Mouse (Mus musculus) heart, embryonic 12.5 days (tissue): ENCODE results near the gene Plxnb2. TPM values are rescaled to one million over a fixed set of nuclear protein-coding genes. Genes with fewer than 3 reads are reported as not detected.
A peak's percentile ranks its signal among the peaks of the same experiment; 100 is the strongest.

ENCODE experiments used
- ATAC-seq: fragments of 200-750 bp; cut with Nextera tagmentation; 2 replicates; pipeline ENCODE4 v1.8.0; 2017; ENCODE audit warnings: moderate TSS enrichment, moderate library complexity; ENCODE audit not compliant: insufficient number of reproducible peaks, low FRiP score
- H3K27ac ChIP-seq: fragments of 300-500 bp; sonication (generic); 2 replicates; pipeline ENCODE4 v1.5.1; 2016; ENCODE audit warnings: mild to moderate bottlenecking, moderate library complexity; ENCODE audit not compliant: poor library complexity, severe bottlenecking
- H3K27me3 ChIP-seq: fragments of 300-500 bp; sonication (generic); replicated peaks from 2 replicates; pipeline ENCODE4 v1.6.1; 2016; ENCODE audit warnings: mild to moderate bottlenecking, moderate library complexity
- H3K36me3 ChIP-seq: fragments of 300-500 bp; sonication (generic); 2 replicates; pipeline ENCODE4 v1.6.1; 2016; ENCODE audit warnings: mild to moderate bottlenecking, moderate library complexity
- H3K4me1 ChIP-seq: fragments of 300-500 bp; sonication (generic); replicated peaks from 2 replicates; pipeline ENCODE4 v1.6.1; 2016; ENCODE audit warnings: mild to moderate bottlenecking
- H3K4me2 ChIP-seq: fragments of 300-500 bp; sonication (generic); 2 replicates; pipeline ENCODE4 v1.6.1; 2016; ENCODE audit warnings: mild to moderate bottlenecking, moderate library complexity
- H3K4me3 ChIP-seq: fragments of 300-500 bp; sonication (generic); 2 replicates; pipeline ENCODE4 v1.5.1; 2016; ENCODE audit warnings: mild to moderate bottlenecking
- H3K9ac ChIP-seq: fragments of 300-500 bp; sonication (generic); 2 replicates; pipeline ENCODE4 v1.6.1; 2016; ENCODE audit warnings: mild to moderate bottlenecking, moderate library complexity
- H3K9me3 ChIP-seq: fragments of 300-500 bp; sonication (generic); replicated peaks from 2 replicates; pipeline ENCODE4 v1.6.1; 2016; ENCODE audit warnings: mild to moderate bottlenecking, moderate library complexity
- WGBS: fragments of 180-500 bp; shearing (Covaris S2); methylation state at CpG from one replicate; pipeline ENCODE4 v1.1.7; 2016; 5-methylcytosine and 5-hydroxymethylcytosine counted together
- polyA plus RNA-seq: library from polyadenylated mRNA; unstranded; fragments of >200 nt; fragmentation: Nextera tagmentation; extraction: Ambion mirVana; gene quantifications from 2 replicates; pipeline ENCODE4 v1.2.1, GENCODE M21; 2016

Plxnb2 gene
- polyA plus RNA-seq, 1 experiment from 2014 or later = 124 TPM

DNA sequence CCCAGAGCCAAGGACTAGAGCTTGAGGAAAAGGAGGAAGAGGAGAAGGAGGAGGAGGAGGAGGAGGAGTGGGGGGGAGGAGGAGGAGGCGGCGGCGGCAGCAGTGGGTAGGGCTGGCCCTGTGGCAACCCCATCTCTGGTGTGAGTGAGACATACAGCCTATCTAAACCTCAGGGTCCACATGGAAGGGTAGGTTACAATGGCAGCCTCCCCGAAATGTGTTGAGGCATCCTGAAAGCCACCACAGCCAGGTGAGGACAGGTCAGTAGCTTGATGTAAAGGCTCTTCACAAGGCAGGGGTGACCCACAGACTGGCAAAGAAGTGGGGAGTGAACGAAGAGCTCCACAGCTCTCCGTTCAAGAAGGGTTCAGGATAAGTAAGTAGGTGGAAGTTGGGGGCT is 42.1 kb downstream of the Plxnb2 start:
- Histone ChIP-seq H3K27me3 (peaks cover 38% of the 10 kb centered on the region), H3K9ac (no peak overlapping the region), H3K27ac (no peak overlapping the region), H3K4me1 (peaks cover 38% of the 10 kb centered on the region), H3K36me3 (peaks cover 6% of the 10 kb centered on the region; the same call in 1 of the 2 replicates), H3K4me3 (no peak overlapping the region), H3K9me3 (no peaks in the 10 kb centered on the region), H3K4me2 (no peak overlapping the region)
- WGBS = 95% methylated on average over 5 of the region's 6 CpGs
- ATAC-seq = no peak

DNA sequence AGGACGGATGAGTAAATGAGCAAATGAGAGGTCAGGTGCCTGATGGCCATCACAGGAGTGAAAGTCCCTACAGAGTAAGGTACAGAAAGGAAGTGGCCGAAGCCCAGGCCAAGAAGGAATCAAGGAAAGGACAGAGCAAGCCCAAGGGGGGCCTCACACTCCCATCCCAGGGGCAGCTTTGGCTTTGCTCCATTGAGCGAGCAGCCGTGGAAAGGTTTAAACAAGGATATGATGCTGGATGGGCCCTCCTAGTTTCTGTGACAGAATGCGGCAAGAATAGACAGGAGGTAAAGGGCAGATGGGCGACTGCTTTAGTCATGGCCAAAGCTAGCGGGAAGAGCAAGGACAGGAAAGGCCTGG is 42.6 kb downstream of the Plxnb2 start:
- no peak overlapping the region for H3K4me3 ChIP-seq
- no peak overlapping the region for H3K9ac ChIP-seq
- H3K27ac ChIP-seq = no peak overlapping the region
- H3K27me3 ChIP-seq = peaks cover 33% of the 10 kb centered on the region
- H3K9me3 ChIP-seq = no peaks in the 10 kb centered on the region
- H3K36me3 ChIP-seq = peaks cover 10% of the 10 kb centered on the region
- WGBS = 75% methylated on average over 7 of the region's 7 CpGs
- no peak for ATAC-seq
- peak overlapping the region; percentile 56; the same call in 1 of the 2 replicates for H3K4me2 ChIP-seq
- peaks cover 38% of the 10 kb centered on the region for H3K4me1 ChIP-seq

GRCm38 (mm10) chr15:89137378-89138045 is 43.1 kb downstream of the Plxnb2 start:
- Histone ChIP-seq H3K9me3 (no peaks in the 10 kb centered on the region), H3K9ac (peak overlapping the region; percentile 52; the same call in 1 of the 2 replicates), H3K4me3 (peak overlapping the region; percentile 23; the same call in 1 of the 2 replicates), H3K4me1 (peaks cover 38% of the 10 kb centered on the region), H3K36me3 (peaks cover 15% of the 10 kb centered on the region), H3K27ac (peak overlapping the region; percentile 67; the same call in 1 of the 2 replicates), H3K27me3 (peaks cover 28% of the 10 kb centered on the region), H3K4me2 (peak overlapping the region; percentile 56)
- 44% methylated on average over 11 of the region's 11 CpGs for WGBS
- ATAC-seq = no peak

- no peak for ATAC-seq
- Histone ChIP-seq H3K9me3 (no peaks in the 10 kb centered on the region), H3K4me1 (peaks cover 31% of the 10 kb centered on the region), H3K36me3 (peaks cover 21% of the 10 kb centered on the region), H3K9ac (no peak overlapping the region), H3K27ac (no peak overlapping the region), H3K4me2 (peak overlapping the region; percentile 56; the same call in 1 of the 2 replicates), H3K4me3 (no peak overlapping the region), H3K27me3 (peaks cover 19% of the 10 kb centered on the region)
- 83% methylated on average over 5 of the region's 5 CpGs for WGBS
Observed at GRCm38 (mm10) chr15:89136461-89137155, 44.0 kb downstream of the Plxnb2 start.

- H3K27me3 ChIP-seq = no peaks in the 10 kb centered on the region
- ATAC-seq = no peak
- peaks cover 12% of the 10 kb centered on the region for H3K4me1 ChIP-seq
- peaks cover 36% of the 10 kb centered on the region for H3K36me3 ChIP-seq
- no peaks in the 10 kb centered on the region for H3K9me3 ChIP-seq
- WGBS = 75% methylated on average over 3 of the region's 3 CpGs
- H3K9ac ChIP-seq = no peak overlapping the region
- H3K27ac ChIP-seq = no peak overlapping the region
- H3K4me3 ChIP-seq = no peak overlapping the region
- no peak overlapping the region for H3K4me2 ChIP-seq
Observed at GRCm38 (mm10) chr15:89131316-89131715, 49.3 kb downstream of the Plxnb2 start.

DNA sequence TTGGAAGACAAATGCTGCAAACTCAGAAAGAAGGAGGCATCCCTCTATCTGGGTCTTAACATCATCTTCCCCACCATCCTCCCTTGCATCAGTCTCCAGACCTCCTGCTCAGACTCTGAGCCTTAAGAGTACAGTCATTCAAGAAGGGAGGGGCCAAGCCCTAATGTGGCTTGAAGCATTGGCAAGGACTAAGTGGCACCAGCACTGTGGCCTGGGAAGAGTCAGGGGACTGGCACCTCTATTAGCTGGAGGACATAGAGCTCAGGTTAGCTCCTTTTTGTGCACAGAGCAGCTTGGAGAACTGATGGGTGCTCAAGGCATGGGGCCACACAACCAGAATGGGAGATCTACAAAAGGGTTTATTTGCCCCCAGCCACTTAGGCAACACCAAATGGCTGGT is 50.3 kb downstream of the Plxnb2 start:
- Histone ChIP-seq H3K4me2 (no peak overlapping the region), H3K9ac (no peak overlapping the region), H3K36me3 (peaks cover 38% of the 10 kb centered on the region), H3K27me3 (no peaks in the 10 kb centered on the region), H3K9me3 (no peaks in the 10 kb centered on the region), H3K27ac (no peak overlapping the region), H3K4me1 (peaks cover 12% of the 10 kb centered on the region), H3K4me3 (no peak overlapping the region)
- no peak for ATAC-seq

DNA sequence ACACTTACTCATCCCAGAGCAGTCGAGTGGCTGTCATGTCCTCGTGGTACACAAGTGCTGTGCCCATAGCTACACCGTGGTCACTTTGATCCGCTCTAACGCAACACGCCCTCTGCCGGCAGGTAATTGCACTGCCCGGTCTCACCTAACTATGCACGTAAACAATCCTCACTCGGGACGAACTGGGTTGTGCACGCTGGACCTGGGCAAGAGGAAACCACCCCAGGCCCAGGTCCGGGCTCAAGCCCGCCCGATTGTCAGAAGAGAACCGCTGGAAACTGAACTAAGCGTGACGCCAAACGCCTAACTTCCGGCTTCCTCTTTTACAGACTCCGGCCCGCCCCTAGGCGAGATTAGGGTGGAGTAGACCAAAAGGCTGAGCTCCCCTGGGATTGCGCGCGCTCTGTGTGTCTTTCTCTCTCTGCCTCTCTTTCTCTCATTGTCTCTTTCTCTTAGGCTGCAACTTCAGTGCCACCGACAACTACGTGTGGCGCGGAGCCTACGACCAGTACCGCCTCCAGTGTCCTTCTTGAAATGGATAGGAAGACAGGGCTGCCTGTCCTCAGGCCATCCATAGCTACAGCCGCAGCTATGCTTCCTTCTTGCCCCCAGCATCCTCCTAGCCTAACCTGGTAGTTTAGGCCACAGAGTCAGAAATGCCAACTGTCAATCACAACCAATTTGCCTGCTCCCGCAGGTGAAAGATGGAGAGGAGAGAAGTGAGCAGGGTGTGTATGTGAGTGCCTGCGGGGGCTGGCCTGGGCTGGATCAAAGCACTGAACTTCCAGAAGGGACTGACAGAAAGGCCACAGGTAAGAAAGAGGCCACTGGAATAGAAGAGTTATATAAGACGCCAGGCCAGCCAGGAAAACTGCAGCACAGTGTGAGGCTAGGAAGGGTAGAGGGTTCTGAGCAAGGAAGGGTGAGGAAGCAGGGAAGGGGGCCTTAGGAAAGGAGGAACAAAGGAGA is 51.9 kb downstream of the Plxnb2 start, which contains the start of gene Hdac10:
Gene Hdac10 (minus strand): TSS at position 319 of the 969 bp plus-strand sequence.
- Histone ChIP-seq H3K27me3 (no peaks in the 10 kb centered on the region), H3K36me3 (peaks cover 37% of the 10 kb centered on the region), H3K4me3 (peak within 1 kb of the TSS; percentile 67), H3K4me1 (peaks cover 16% of the 10 kb centered on the region), H3K9ac (peak within 1 kb of the TSS; percentile 82), H3K27ac (peak within 1 kb of the TSS; percentile 77), H3K9me3 (no peaks in the 10 kb centered on the region), H3K4me2 (peak within 1 kb of the TSS; percentile 81)
- WGBS = 4% methylated on average over 36 of the region's 36 CpGs
- ATAC-seq = peak; percentile 89

- WGBS = 86% methylated on average over 8 of the region's 8 CpGs
- peaks cover 20% of the 10 kb centered on the region for H3K4me1 ChIP-seq
- H3K36me3 ChIP-seq = peaks cover 28% of the 10 kb centered on the region
Observed at GRCm38 (mm10) chr15:89127364-89127940, 53.1 kb downstream of the Plxnb2 start.

GRCm38 (mm10) chr15:89126622-89127021 is 54.0 kb downstream of the Plxnb2 start:
- H3K4me3 ChIP-seq = no peak overlapping the region
- H3K4me1 ChIP-seq = peaks cover 28% of the 10 kb centered on the region
- 86% methylated on average over 8 of the region's 8 CpGs for WGBS
- no peak overlapping the region for H3K27ac ChIP-seq
- ATAC-seq = no peak
- no peak overlapping the region for H3K9ac ChIP-seq
- H3K4me2 ChIP-seq = no peak overlapping the region
- H3K36me3 ChIP-seq = peaks cover 22% of the 10 kb centered on the region
- H3K9me3 ChIP-seq = no peaks in the 10 kb centered on the region
- H3K27me3 ChIP-seq = no peaks in the 10 kb centered on the region

More at GRCm38 (mm10) chr15:89127364-89127940, 53.1 kb downstream of the Plxnb2 start:
- Histone ChIP-seq H3K4me2 (peak overlapping the region; percentile 81), H3K9ac (peak overlapping the region; percentile 82), H3K27ac (no peak overlapping the region), H3K9me3 (no peaks in the 10 kb centered on the region), H3K27me3 (no peaks in the 10 kb centered on the region), H3K4me3 (peak overlapping the region; percentile 67)
- no peak for ATAC-seq

GRCm38 (mm10) chr15:89125351-89125750 is 55.2 kb downstream of the Plxnb2 start:
- peaks cover 39% of the 10 kb centered on the region for H3K4me1 ChIP-seq
- no peak overlapping the region for H3K4me2 ChIP-seq
- no peaks in the 10 kb centered on the region for H3K27me3 ChIP-seq
- peaks cover 12% of the 10 kb centered on the region for H3K36me3 ChIP-seq
- H3K9ac ChIP-seq = no peak overlapping the region
- H3K4me3 ChIP-seq = no peak overlapping the region
- no peak for ATAC-seq
- 89% methylated on average over 9 of the region's 9 CpGs for WGBS
- H3K27ac ChIP-seq = no peak overlapping the region
- H3K9me3 ChIP-seq = no peaks in the 10 kb centered on the region
